Mouse (Mus musculus): Measurements from ENCODE around the gene Retreg3.

GRCm38 (mm10) chr11:101103011-101103410 is 16.7 kb downstream of the Retreg3 start:
- TF ChIP-seq CTCF (IDR thresholded peaks at IDR 0.05; ENCODE audit: extremely low read depth, insufficient read depth, insufficient read length, insufficient replicate concordance) (no peak), POLR2A (IDR thresholded peaks at IDR 0.05; ENCODE audit: low read depth, low read length) (no peak)
